Mouse (Mus musculus) limb, embryonic 14.5 days (tissue): ENCODE results near the gene Zbtb34. TPM values are rescaled to one million over a fixed set of nuclear protein-coding genes. Genes with fewer than 3 reads are reported as not detected.

Experiments
- ATAC-seq: fragments of 200-750 bp; cut with Nextera tagmentation; 2 replicates; pipeline ENCODE4 v1.8.0; 2017; ENCODE audit warnings: low read depth, moderate number of reproducible peaks, moderate TSS enrichment; ENCODE audit not compliant: low FRiP score
- DNase-seq: peaks from one replicate; pipeline ENCODE4 v3.0.0-alpha.2; 2015; ENCODE audit warnings: low spot score
- H3K27ac ChIP-seq: fragments of 300-500 bp; sonication (generic); replicated peaks from 2 replicates; pipeline ENCODE4 v1.5.1; 2014; ENCODE audit warnings: low read depth, mild to moderate bottlenecking, low read length, moderate library complexity, mixed read lengths
- H3K27me3 ChIP-seq: fragments of 300-500 bp; sonication (generic); 2 replicates; pipeline ENCODE4 v1.6.1; 2014; ENCODE audit warnings: low read length, mixed read lengths; ENCODE audit not compliant: control insufficient read depth, insufficient read depth
- H3K36me3 ChIP-seq: fragments of 300-500 bp; sonication (generic); 2 replicates; pipeline ENCODE4 v1.6.1; 2014; ENCODE audit warnings: mild to moderate bottlenecking, low read length, moderate library complexity, mixed read lengths; ENCODE audit not compliant: control insufficient read depth, insufficient read depth
- H3K4me1 ChIP-seq: fragments of 300-500 bp; sonication (generic); 2 replicates; pipeline ENCODE4 v1.6.1; 2014; ENCODE audit warnings: antibody characterized with exemption, low read length, mixed read lengths; ENCODE audit not compliant: control insufficient read depth, insufficient read depth
- H3K4me2 ChIP-seq: fragments of 300-500 bp; sonication (generic); replicated peaks from 2 replicates; pipeline ENCODE4 v1.6.1; 2014; ENCODE audit warnings: low read depth, mild to moderate bottlenecking, low read length, moderate library complexity; ENCODE audit not compliant: severe bottlenecking
- H3K4me3 ChIP-seq: fragments of 300-500 bp; sonication (generic); replicated peaks from 2 replicates; pipeline ENCODE4 v1.5.1; 2014; ENCODE audit warnings: low read length
- H3K9ac ChIP-seq: fragments of 300-500 bp; sonication (generic); 2 replicates; pipeline ENCODE4 v1.6.1; 2014; ENCODE audit warnings: mild to moderate bottlenecking, low read depth, low read length, moderate library complexity; ENCODE audit not compliant: severe bottlenecking
- H3K9me3 ChIP-seq: fragments of 300-500 bp; sonication (generic); 2 replicates; pipeline ENCODE4 v1.6.1; 2016; ENCODE audit warnings: low read length; ENCODE audit not compliant: control insufficient read depth
- POLR2A ChIP-seq: fragments of 200-500 bp; IDR thresholded peaks from 2 replicates; pipeline ENCODE4 v1.8.0; 2012; ENCODE audit warnings: inconsistent platforms, mild to moderate bottlenecking, moderate library complexity, borderline replicate concordance; ENCODE audit not compliant: insufficient read depth, insufficient read length; ENCODE audit errors: extremely low read depth
- WGBS: fragments of 180-500 bp; shearing (Covaris S2); extraction: QIAGEN DNeasy Blood & Tissue Kit; methylation state at CpG from one replicate; pipeline ENCODE4 v1.1.7; 2014; 5-methylcytosine and 5-hydroxymethylcytosine counted together
- microRNA-seq: library from miRNA; unstranded; fragments of <30 nt; microRNA quantifications from one replicate; pipeline ENCODE4, GENCODE M21; 2016
- polyA plus RNA-seq, 2 experiments: library from polyadenylated mRNA; depleted of rRNA in 1 of 2; stranded (reverse) in 1 of 2; unstranded in 1 of 2; fragments of >200 nt; fragmentation: Nextera tagmentation in 1 of 2; extraction: Ambion mirVana in 1 of 2; gene quantifications; 2 replicates each; pipeline versions ENCODE4 v1.2.1 to v1.2.3; 2012 to 2014

The Zbtb34 gene
- polyA plus RNA-seq, 2 experiments = 8.4 to 19.0 TPM

DNA sequence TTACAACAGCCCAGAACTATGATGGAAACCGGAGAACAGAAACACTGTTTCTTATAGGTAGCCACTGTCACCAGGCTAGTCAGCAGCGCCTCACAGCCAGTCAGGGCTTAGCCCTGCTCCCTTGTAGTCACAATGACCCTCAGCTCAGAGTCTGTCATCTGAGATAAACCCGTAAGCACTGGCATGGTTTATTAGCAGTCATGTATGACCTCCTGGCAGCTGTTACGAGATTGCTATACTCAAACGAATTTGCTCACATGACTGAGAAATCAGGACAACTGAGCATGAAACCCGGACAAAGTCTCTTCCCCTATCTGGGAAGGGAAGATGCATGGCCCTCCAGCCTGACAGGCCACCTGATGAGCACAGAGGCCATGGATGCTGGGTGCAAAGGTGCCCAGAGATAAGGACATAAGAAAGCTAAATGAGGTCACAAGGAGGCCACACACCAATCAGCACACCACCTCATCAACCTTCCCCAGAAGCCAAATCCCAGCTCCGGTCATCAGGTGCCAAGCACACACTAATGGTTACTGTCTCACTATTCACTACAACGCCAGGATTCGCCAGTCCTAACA, 69.9 kb downstream of the Zbtb34 start:
- Histone ChIP-seq H3K27ac (no peak overlapping the region), H3K9me3 (no peaks in the 10 kb centered on the region), H3K4me1 (no peaks in the 10 kb centered on the region), H3K27me3 (no peaks in the 10 kb centered on the region), H3K36me3 (no peaks in the 10 kb centered on the region), H3K4me2 (no peak overlapping the region), H3K9ac (no peak overlapping the region), H3K4me3 (no peak overlapping the region)
- DNase-seq (no peak), ATAC-seq (no peak)
- no peak for TF ChIP-seq POLR2A
- 68% methylated on average over 9 of the region's 9 CpGs for WGBS

DNA sequence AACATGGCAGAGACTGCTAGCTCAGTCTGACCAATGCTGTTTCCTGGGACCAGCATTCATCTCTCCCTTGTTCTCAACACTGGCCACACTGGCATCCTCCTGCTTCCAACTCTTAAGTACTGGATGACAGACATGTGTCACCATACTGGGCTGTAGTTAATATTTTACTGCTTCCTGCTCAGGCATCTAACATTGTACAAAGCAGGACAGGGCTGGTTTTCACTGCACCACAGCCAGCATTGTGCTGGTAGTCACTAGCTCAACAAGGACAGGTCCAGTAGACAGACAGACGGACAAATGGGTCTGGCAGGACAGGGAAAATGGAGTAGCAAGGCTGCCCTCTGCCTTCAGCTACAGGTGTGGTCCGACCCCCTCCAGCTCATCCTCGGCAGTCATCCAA, 70.6 kb downstream of the Zbtb34 start:
- no peak for TF ChIP-seq POLR2A
- 66% methylated on average over 3 of the region's 3 CpGs for WGBS
- H3K9ac ChIP-seq = no peak overlapping the region

DNA sequence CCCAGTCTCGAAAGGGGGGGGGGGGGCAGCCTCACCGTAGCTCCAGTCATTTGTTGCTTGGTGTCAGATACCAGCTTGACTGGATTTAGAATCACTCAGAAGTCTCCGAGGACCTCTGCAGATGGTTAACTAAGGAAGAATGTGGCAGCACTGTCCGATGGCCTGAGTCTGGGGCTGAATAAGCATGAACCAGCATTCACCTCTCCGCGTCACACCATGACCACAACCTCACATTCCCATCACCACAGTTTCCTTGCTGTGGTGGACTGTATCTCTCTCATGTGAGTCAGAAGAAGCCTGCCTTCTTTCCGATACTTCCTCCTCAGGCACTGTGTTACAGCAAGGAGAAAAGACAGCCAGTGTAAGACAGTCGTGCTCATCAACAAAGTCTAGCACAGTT, 71.9 kb downstream of the Zbtb34 start:
- no peak for TF ChIP-seq POLR2A
- ATAC-seq (no peak), DNase-seq (no peak)
- no peak overlapping the region for H3K27ac ChIP-seq
- no peak overlapping the region for H3K9ac ChIP-seq
- H3K27me3 ChIP-seq = no peaks in the 10 kb centered on the region
- H3K4me1 ChIP-seq = no peaks in the 10 kb centered on the region
- WGBS = 89% methylated on average over 8 of the region's 8 CpGs
- no peaks in the 10 kb centered on the region for H3K36me3 ChIP-seq
- no peak overlapping the region for H3K4me2 ChIP-seq
- H3K9me3 ChIP-seq = no peaks in the 10 kb centered on the region
- no peak overlapping the region for H3K4me3 ChIP-seq

More for the DNA sequence above, 70.6 kb downstream of the Zbtb34 start:
- ATAC-seq (no peak), DNase-seq (no peak)
- H3K27ac ChIP-seq = no peak overlapping the region
- H3K4me1 ChIP-seq = no peaks in the 10 kb centered on the region
- H3K36me3 ChIP-seq = no peaks in the 10 kb centered on the region
- no peak overlapping the region for H3K4me3 ChIP-seq
- no peak overlapping the region for H3K4me2 ChIP-seq
- H3K27me3 ChIP-seq = no peaks in the 10 kb centered on the region
- H3K9me3 ChIP-seq = no peaks in the 10 kb centered on the region

DNA sequence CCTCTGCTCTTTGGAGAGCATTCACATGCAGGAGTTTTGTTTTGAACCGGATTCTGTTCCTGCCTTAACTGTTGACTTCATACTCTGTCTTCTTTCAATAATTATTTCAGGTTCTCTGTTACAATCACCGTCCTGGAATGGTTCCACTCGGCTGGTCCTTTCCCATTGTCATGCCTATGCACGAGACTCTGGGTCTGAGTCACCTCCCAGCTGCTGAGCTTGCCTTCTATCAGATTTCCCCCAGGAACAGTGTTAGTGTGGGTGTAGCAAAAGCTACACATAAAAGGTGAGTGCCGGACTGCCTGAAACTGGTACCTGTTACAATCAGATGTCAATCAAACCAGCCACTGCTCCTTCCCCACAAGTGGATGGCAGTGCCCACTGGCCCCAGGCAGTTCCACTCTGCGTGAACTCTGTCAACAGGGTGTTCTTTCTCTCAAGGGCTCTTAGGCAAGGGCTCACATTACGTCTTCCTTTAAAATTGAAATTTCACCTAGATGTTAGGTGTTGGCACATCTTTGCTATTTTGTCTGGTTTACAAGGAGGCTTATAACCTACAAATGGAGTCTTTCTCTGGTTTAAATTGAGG, 73.8 kb downstream of the Zbtb34 start:
- no peak for DNase-seq
- H3K36me3 ChIP-seq = no peaks in the 10 kb centered on the region
- WGBS = 85% methylated on average over 7 of the region's 7 CpGs
- no peaks in the 10 kb centered on the region for H3K27me3 ChIP-seq
- TF ChIP-seq POLR2A = no peak
- no peak overlapping the region for H3K4me3 ChIP-seq
- no peak overlapping the region for H3K9ac ChIP-seq
- no peak overlapping the region for H3K4me2 ChIP-seq
- H3K9me3 ChIP-seq = no peaks in the 10 kb centered on the region
- no peaks in the 10 kb centered on the region for H3K4me1 ChIP-seq
- no peak overlapping the region for H3K27ac ChIP-seq
- ATAC-seq = no peak

Small RNA genes within 50 kb of the gene (microRNA-seq; reads per million reads assigned to microRNA genes)
- gene Gm25998 = not detected

Other genes with a start within 250 kb of the Zbtb34 start
- gene Angptl2, start 215.3 kb downstream of the Zbtb34 start, polyA plus RNA-seq (2012; rRNA removed) = 104 and 123 TPM in 2 replicates
- 67.2 and 70.3 TPM in 2 replicates for gene Angptl2, start 215.3 kb downstream of the Zbtb34 start, polyA plus RNA-seq (2014; fragmentation: Nextera tagmentation; extraction: Ambion mirVana)
- 5.4 and 6.4 TPM in 2 replicates for gene Ralgps1, start 59.8 kb downstream of the Zbtb34 start, polyA plus RNA-seq (2012; rRNA removed)
- 3.5 and 4.7 TPM in 2 replicates for gene Ralgps1, start 59.8 kb downstream of the Zbtb34 start, polyA plus RNA-seq (2014; fragmentation: Nextera tagmentation; extraction: Ambion mirVana)
- 13.6 and 15.0 TPM in 2 replicates for gene Zbtb43, start 37.2 kb upstream of the Zbtb34 start, polyA plus RNA-seq (2012; rRNA removed)
- 18.3 and 19.0 TPM in 2 replicates for gene Zbtb43, start 37.2 kb upstream of the Zbtb34 start, polyA plus RNA-seq (2014; fragmentation: Nextera tagmentation; extraction: Ambion mirVana)
- 28.3 and 40.0 TPM in 2 replicates for gene Lmx1b, start 209.2 kb upstream of the Zbtb34 start, polyA plus RNA-seq (2012; rRNA removed)
- 6.3 and 8.4 TPM in 2 replicates for gene Lmx1b, start 209.2 kb upstream of the Zbtb34 start, polyA plus RNA-seq (2014; fragmentation: Nextera tagmentation; extraction: Ambion mirVana)